Comparison of ENCODE assay signal across 17 mouse cellular contexts in genomic region chr1:86652675-86653074, GRCm38 (mm10). TPM values are rescaled to one million over a fixed set of nuclear protein-coding genes. Genes with fewer than 3 reads are reported as not detected.
DNase-seq lines count a peak whose midpoint lies in the region; ATAC-seq and TF ChIP-seq lines count a peak whose summit lies in the region.
"Had no signal": no experiment of that assay in that cellular context is flagged by ENCODE, and none has a peak within 500 bp of the region (broad histone marks: within the 10 kb centered on the region; RNA-seq: fewer than 3 reads in every experiment).

No protein-coding gene starts in this region.

- no peak overlapping the region for H3K4me3 ChIP-seq in kidney, adult 2 months (ENCODE audit: insufficient read depth, low read depth, low read length)
- no peak overlapping the region for H3K4me3 ChIP-seq in midbrain, postnatal 0 days (ENCODE audit: low read depth, low read length)
- no peak overlapping the region for H3K4me3 ChIP-seq in midbrain, embryonic 15.5 days
- H3K4me3 ChIP-seq in stomach, postnatal 0 days (ENCODE audit: low read depth, low read length): no peak overlapping the region
- H3K4me3 ChIP-seq: embryonic facial prominence, embryonic 15.5 days; heart, embryonic 10.5 days; limb, embryonic 13.5 days had no signal

- TF ChIP-seq EP300 in stomach, postnatal 0 days (optimal IDR thresholded peaks at IDR 0.05): no peak

- H3K27me3 ChIP-seq in kidney, adult 2 months (replicated peaks; ENCODE audit: control insufficient read depth, insufficient read depth, low read length): no peaks in the 10 kb centered on the region
- H3K27me3 ChIP-seq in midbrain, postnatal 0 days (ENCODE audit: insufficient read depth, low read length): no peaks in the 10 kb centered on the region
- H3K27me3 ChIP-seq in midbrain, embryonic 15.5 days (replicated peaks): no peaks in the 10 kb centered on the region
- H3K27me3 ChIP-seq in stomach, postnatal 0 days (ENCODE audit: control insufficient read depth, insufficient read depth, low read length): no peaks in the 10 kb centered on the region
- H3K27me3 ChIP-seq: embryonic facial prominence, embryonic 15.5 days; limb, embryonic 13.5 days had no signal

- H3K4me1 ChIP-seq in kidney, adult 2 months (ENCODE audit: control insufficient read depth, insufficient read depth, low read length): no peaks in the 10 kb centered on the region
- no peaks in the 10 kb centered on the region for H3K4me1 ChIP-seq in midbrain, postnatal 0 days (ENCODE audit: insufficient read depth, low read length)
- H3K4me1 ChIP-seq in midbrain, embryonic 15.5 days: no peaks in the 10 kb centered on the region
- H3K4me1 ChIP-seq in stomach, postnatal 0 days (replicated peaks; ENCODE audit: control insufficient read depth, insufficient read depth): no peaks in the 10 kb centered on the region
- H3K4me1 ChIP-seq: embryonic facial prominence, embryonic 15.5 days; heart, embryonic 10.5 days; limb, embryonic 13.5 days had no signal

- 72% methylated on average over 4 of the region's 4 CpGs for WGBS in kidney, adult 2 months
- 66% methylated on average over 4 of the region's 4 CpGs for WGBS in midbrain, postnatal 0 days
- WGBS in midbrain, embryonic 15.5 days: 55% methylated on average over 4 of the region's 4 CpGs
- 44% methylated on average over 4 of the region's 4 CpGs for WGBS in stomach, postnatal 0 days

- no peak for ATAC-seq in midbrain, postnatal 0 days (ENCODE audit: low FRiP score)
- no peak for ATAC-seq in midbrain, embryonic 15.5 days (replicated peaks)
- no peak for ATAC-seq in stomach, postnatal 0 days (ENCODE audit: low FRiP score, low TSS enrichment)
- ATAC-seq: forebrain, embryonic 14.5 days had no signal

- DNase-seq in kidney, adult 2 months: no peak
- no peak for DNase-seq in kidney, adult 11 months
- no peak for DNase-seq in midbrain, postnatal 0 days (ENCODE audit: low spot score)
- peak; percentile 45 for DNase-seq in NIH3T3 (ENCODE audit: low read depth)
- no peak for DNase-seq in stomach, postnatal 0 days (ENCODE audit: low spot score)
- DNase-seq in right cerebral cortex, postnatal 10 days (ENCODE audit: low spot score in 2 of 2): no peak
- DNase-seq: gastrocnemius, postnatal 10 days; heart, postnatal 36 days; kidney, postnatal 14 days; layer of hippocampus, postnatal 36 days; thymus, postnatal 25 days had no signal

- TF ChIP-seq POLR2A in kidney, adult 2 months (IDR thresholded peaks at IDR 0.05; ENCODE audit: low read depth, low read length): no peak

- no peaks in the 10 kb centered on the region for H3K36me3 ChIP-seq in kidney, adult 2 months (ENCODE audit: control insufficient read depth, insufficient read depth, low read length)
- H3K36me3 ChIP-seq in midbrain, postnatal 0 days (ENCODE audit: insufficient read depth, low read length): no peaks in the 10 kb centered on the region
- no peaks in the 10 kb centered on the region for H3K36me3 ChIP-seq in midbrain, embryonic 15.5 days (replicated peaks)
- no peaks in the 10 kb centered on the region for H3K36me3 ChIP-seq in stomach, postnatal 0 days (ENCODE audit: control insufficient read depth, insufficient read depth, low read length)
- H3K36me3 ChIP-seq: embryonic facial prominence, embryonic 15.5 days; heart, embryonic 10.5 days; limb, embryonic 13.5 days had no signal

- H3K9me3 ChIP-seq in midbrain, postnatal 0 days (ENCODE audit: low read length): no peaks in the 10 kb centered on the region
- no peaks in the 10 kb centered on the region for H3K9me3 ChIP-seq in midbrain, embryonic 15.5 days
- no peaks in the 10 kb centered on the region for H3K9me3 ChIP-seq in stomach, postnatal 0 days (ENCODE audit: control insufficient read depth, low read length)
- H3K9me3 ChIP-seq: embryonic facial prominence, embryonic 15.5 days; heart, embryonic 10.5 days; limb, embryonic 13.5 days had no signal

- H3K27ac ChIP-seq in kidney, adult 2 months (ENCODE audit: insufficient read depth, low read depth, low read length): no peak overlapping the region
- H3K27ac ChIP-seq in midbrain, postnatal 0 days (ENCODE audit: low read depth, low read length): no peak overlapping the region
- no peak overlapping the region for H3K27ac ChIP-seq in midbrain, embryonic 15.5 days
- no peak overlapping the region for H3K27ac ChIP-seq in stomach, postnatal 0 days (replicated peaks)
- H3K27ac ChIP-seq: embryonic facial prominence, embryonic 15.5 days; heart, embryonic 10.5 days; limb, embryonic 13.5 days had no signal

- H3K4me2 ChIP-seq in midbrain, postnatal 0 days (ENCODE audit: low read depth, low read length, poor library complexity, severe bottlenecking): no peak overlapping the region
- H3K4me2 ChIP-seq in midbrain, embryonic 15.5 days: no peak overlapping the region
- H3K4me2 ChIP-seq in stomach, postnatal 0 days (replicated peaks; ENCODE audit: low read depth): no peak overlapping the region
- H3K4me2 ChIP-seq: embryonic facial prominence, embryonic 15.5 days; limb, embryonic 13.5 days had no signal

- H3K9ac ChIP-seq in midbrain, postnatal 0 days (replicated peaks; ENCODE audit: low read length, poor library complexity, severe bottlenecking): no peak overlapping the region
- H3K9ac ChIP-seq in midbrain, embryonic 15.5 days: no peak overlapping the region
- H3K9ac ChIP-seq in stomach, postnatal 0 days (ENCODE audit: low read length): no peak overlapping the region
- H3K9ac ChIP-seq: embryonic facial prominence, embryonic 15.5 days; limb, embryonic 13.5 days had no signal

- TF ChIP-seq CTCF in kidney, adult 2 months (conservative IDR thresholded peaks at IDR 0.05; ENCODE audit: insufficient read depth, insufficient read length, low read depth, low read length): peak; percentile 24; the same call in 1 of the 2 replicates
- TF ChIP-seq CTCF in midbrain, postnatal 0 days (IDR thresholded peaks at IDR 0.05): peak; percentile 34
- peak; percentile 55 for TF ChIP-seq CTCF in stomach, postnatal 0 days (IDR thresholded peaks at IDR 0.05; ENCODE audit: low read depth)

RNA-seq across cellular contexts. Expression of gene Nppc, which starts 17.7 kb away (rescaled TPM):
- 0.08 and 0.09 TPM in 2 replicates for polyA plus RNA-seq in kidney, adult 2 months (2012; rRNA removed)
- 6.3 and 6.6 TPM in 2 replicates for total RNA-seq in midbrain, postnatal 0 days (2014; rRNA removed)
- polyA plus RNA-seq in midbrain, postnatal 0 days (2015; fragmentation: Nextera tagmentation; extraction: Ambion mirVana): 4.3 and 6.5 TPM in 2 replicates
- 3.3 and 4.3 TPM in 2 replicates for polyA plus RNA-seq in midbrain, embryonic 15.5 days (2015; fragmentation: Nextera tagmentation; extraction: Ambion mirVana)
- 3.5 and 4.1 TPM in 2 replicates for polyA plus RNA-seq in stomach, postnatal 0 days (2015; fragmentation: Nextera tagmentation; extraction: Ambion mirVana)
- polyA plus RNA-seq: small intestine, adult 2 months had no signal

RNA-seq across cellular contexts. Expression of gene Dis3l2, which starts 50.9 kb away (rescaled TPM):
- 15.7 and 17.2 TPM in 2 replicates for polyA plus RNA-seq in kidney, adult 2 months (2012; rRNA removed)
- total RNA-seq in midbrain, postnatal 0 days (2014; rRNA removed): 45.7 and 52.5 TPM in 2 replicates
- polyA plus RNA-seq in midbrain, postnatal 0 days (2015; fragmentation: Nextera tagmentation; extraction: Ambion mirVana): 33.3 and 33.5 TPM in 2 replicates
- polyA plus RNA-seq in midbrain, embryonic 15.5 days (2015; fragmentation: Nextera tagmentation; extraction: Ambion mirVana): 42.7 and 44.3 TPM in 2 replicates
- polyA plus RNA-seq in stomach, postnatal 0 days (2015; fragmentation: Nextera tagmentation; extraction: Ambion mirVana): 12.3 and 13.4 TPM in 2 replicates
